ENCODE assay signal across 16 mouse cellular contexts in the genomic region with DNA sequence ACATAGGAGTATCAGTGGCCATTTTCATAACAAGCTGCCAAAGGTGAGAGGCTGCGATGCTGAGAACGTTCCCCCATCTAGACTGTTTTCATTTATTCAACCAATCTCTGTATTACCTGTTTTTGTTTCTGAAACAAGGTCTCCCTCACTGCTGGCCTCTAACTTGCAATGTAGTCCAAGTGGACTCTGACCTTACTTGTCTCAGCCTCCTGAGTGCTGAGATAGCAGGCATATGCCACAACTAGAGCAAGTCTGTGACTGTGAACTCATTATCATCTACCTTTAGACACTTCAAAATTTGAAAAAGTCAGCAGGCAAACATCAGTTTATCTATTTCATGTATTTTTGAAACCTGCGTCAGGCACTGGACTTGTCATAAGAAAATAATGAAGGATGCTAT.
"Had no signal": no experiment of that assay in that cellular context is flagged by ENCODE, and none has a peak within 500 bp of the region (broad histone marks: within the 10 kb centered on the region; RNA-seq: fewer than 3 reads in every experiment).

No protein-coding gene starts in this region.

- H3K9ac ChIP-seq: lung, embryonic 15.5 days; midbrain, embryonic 13.5 days; midbrain, embryonic 15.5 days; neural tube, embryonic 12.5 days; stomach, embryonic 15.5 days had no signal

- H3K27ac ChIP-seq: macrophage; midbrain, embryonic 13.5 days; midbrain, embryonic 15.5 days; neural tube, embryonic 12.5 days; stomach, embryonic 15.5 days; stomach, postnatal 0 days had no signal

- H3K4me3 ChIP-seq: lung, embryonic 15.5 days; megakaryocyte, embryonic 14.5 days; midbrain, embryonic 13.5 days; midbrain, embryonic 15.5 days; neural tube, embryonic 12.5 days; stomach, embryonic 15.5 days had no signal

- H3K9me3 ChIP-seq: lung, embryonic 15.5 days; midbrain, embryonic 13.5 days; midbrain, embryonic 15.5 days; neural tube, embryonic 12.5 days; stomach, embryonic 15.5 days had no signal

- H3K27me3 ChIP-seq: lung, embryonic 15.5 days; megakaryocyte, embryonic 14.5 days; midbrain, embryonic 13.5 days; midbrain, embryonic 15.5 days; neural tube, embryonic 12.5 days; stomach, embryonic 15.5 days had no signal

- ATAC-seq: lung, postnatal 0 days; midbrain, embryonic 13.5 days; midbrain, embryonic 15.5 days had no signal

- DNase-seq: lung, postnatal 14 days; lung, postnatal 36 days; right cerebral cortex, postnatal 14 days; thymus, adult 2 months; thymus, postnatal 25 days; thymus, postnatal 4 days had no signal

- H3K36me3 ChIP-seq: lung, embryonic 15.5 days; midbrain, embryonic 13.5 days; midbrain, embryonic 15.5 days; neural tube, embryonic 12.5 days; stomach, embryonic 15.5 days had no signal

- H3K4me2 ChIP-seq: lung, embryonic 15.5 days; midbrain, embryonic 11.5 days; midbrain, embryonic 13.5 days; midbrain, embryonic 15.5 days; neural tube, embryonic 12.5 days; stomach, embryonic 15.5 days had no signal

- H3K4me1 ChIP-seq: lung, embryonic 15.5 days; megakaryocyte, embryonic 14.5 days; midbrain, embryonic 13.5 days; midbrain, embryonic 15.5 days; neural tube, embryonic 12.5 days; stomach, embryonic 15.5 days had no signal
